Mouse (Mus musculus): ENCODE data around the gene Trio. TPM values are rescaled to one million over a fixed set of nuclear protein-coding genes. Genes with fewer than 3 reads are reported as not detected.

Gene Trio
- polyA plus RNA-seq, 1 experiment from 2014 or later, result 53.9 TPM

DNA sequence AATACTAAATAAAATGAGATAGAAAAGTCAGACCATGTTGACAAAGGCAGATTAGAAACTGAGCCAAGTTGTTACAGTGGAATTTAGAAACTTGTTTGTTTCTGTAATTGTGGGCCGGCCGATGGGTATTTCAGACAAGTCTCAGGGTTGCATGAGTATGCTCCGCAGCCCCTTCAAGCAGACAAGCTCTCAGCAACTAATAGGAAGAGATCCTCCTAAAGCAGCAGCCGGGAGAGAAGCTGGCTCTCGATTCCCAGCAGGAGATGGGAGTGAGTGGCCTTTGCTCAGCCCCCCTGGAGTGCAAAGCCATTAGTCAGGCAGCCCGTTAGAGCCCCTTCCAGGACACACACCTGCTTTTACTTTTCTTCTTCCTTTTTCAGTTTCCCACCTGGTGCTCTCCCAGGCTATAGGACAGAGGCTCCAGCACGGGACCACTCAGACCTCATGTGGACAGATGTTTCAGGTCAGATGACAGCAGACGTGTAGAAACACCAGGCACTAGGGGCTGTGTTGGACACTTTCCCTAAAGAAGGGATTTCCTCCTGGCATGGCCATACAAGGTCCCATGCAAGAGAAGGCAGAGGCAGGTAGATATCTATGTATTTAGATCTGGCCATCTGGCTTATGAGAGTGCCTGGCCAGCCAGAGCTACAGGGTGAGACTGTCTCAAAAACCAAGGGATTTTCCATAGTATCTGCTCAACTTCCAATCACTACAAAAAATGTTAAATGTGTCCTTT lies 26.9 kb downstream of the Trio start:
- Histone ChIP-seq H3K9me3 (ENCODE audit: control insufficient read depth, low read length) (no peaks in the 10 kb centered on the region), H3K9ac (0 out of 2 replicates have a peak overlapping the region, but pooled peaks have one; percentile 9), H3K27ac (no peak overlapping the region), H3K4me1 (replicated peaks; ENCODE audit: control insufficient read depth, insufficient read depth, low read length) (peaks cover 76% of the 10 kb centered on the region), H3K4me3 (replicated peaks; ENCODE audit: low read length) (no peak overlapping the region), H3K36me3 (replicated peaks; ENCODE audit: control insufficient read depth, insufficient read depth) (no peaks in the 10 kb centered on the region), H3K4me2 (replicated peaks) (no peak overlapping the region), H3K27me3 (ENCODE audit: control insufficient read depth, insufficient read depth, low read length) (no peaks in the 10 kb centered on the region)
- no peak for DNase-seq (ENCODE audit: low spot score)
- no peak for ATAC-seq (ENCODE audit: low FRiP score)
- WGBS, result 16% methylated on average over 8 of the region's 8 CpGs

DNA sequence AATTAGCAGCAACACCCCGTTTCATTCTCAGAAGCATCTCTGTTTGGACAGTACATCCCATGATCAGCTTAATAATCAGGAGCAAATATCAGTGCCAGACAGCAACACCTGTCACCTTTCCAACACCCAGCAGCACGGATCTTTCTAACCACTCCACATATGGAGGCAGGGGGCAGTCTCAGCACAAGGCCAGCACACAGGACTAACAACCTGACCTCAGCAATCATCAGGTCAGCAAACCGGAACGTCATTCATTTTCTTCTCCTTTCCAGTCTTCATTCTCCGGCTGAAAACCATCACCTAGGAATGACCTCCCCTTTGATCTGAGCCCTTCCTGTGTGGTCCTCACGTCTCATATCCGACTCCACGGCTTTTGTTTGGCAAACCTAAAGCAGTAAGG lies 27.7 kb downstream of the Trio start:
- 0 out of 2 replicates have a peak overlapping the region, but pooled peaks have one; percentile 9 for H3K9ac ChIP-seq
- H3K36me3 ChIP-seq (replicated peaks; ENCODE audit: control insufficient read depth, insufficient read depth), result no peaks in the 10 kb centered on the region
- no peak overlapping the region for H3K4me3 ChIP-seq (replicated peaks; ENCODE audit: low read length)
- 0 out of 2 replicates have a peak overlapping the region, but pooled peaks have one; percentile 20 for H3K4me2 ChIP-seq (replicated peaks)
- peaks cover 68% of the 10 kb centered on the region for H3K4me1 ChIP-seq (replicated peaks; ENCODE audit: control insufficient read depth, insufficient read depth, low read length)
- no peak for DNase-seq (ENCODE audit: low spot score)
- no peaks in the 10 kb centered on the region for H3K9me3 ChIP-seq (ENCODE audit: control insufficient read depth, low read length)
- H3K27me3 ChIP-seq (ENCODE audit: control insufficient read depth, insufficient read depth, low read length), result no peaks in the 10 kb centered on the region
- no peak overlapping the region for H3K27ac ChIP-seq
- no peak for ATAC-seq (ENCODE audit: low FRiP score)
- WGBS, result 5% methylated on average over 8 of the region's 8 CpGs

DNA sequence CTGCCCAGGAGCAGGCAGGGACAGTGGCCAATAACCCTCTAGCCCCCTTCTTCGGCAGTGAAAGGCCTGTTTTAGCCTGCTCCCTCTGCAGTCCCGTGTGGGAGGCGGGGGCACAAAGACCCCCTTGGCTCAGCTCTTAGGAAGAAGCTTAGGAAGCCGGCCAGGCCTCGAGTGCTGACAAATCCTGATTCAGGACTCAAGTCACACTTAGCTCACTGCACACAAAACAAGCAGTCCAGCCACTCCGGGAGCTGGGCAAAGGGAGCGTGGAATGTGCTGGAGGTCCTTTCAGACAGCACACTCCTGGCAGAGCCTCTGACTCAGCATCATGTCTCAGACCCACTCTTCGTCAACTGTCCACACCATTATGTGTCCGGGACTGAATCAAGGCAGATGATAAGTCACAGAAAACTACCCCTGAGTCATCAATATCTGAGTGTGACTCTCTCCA lies 28.2 kb downstream of the Trio start:
- 21% methylated on average over 9 of the region's 9 CpGs for WGBS
- Histone ChIP-seq H3K27me3 (ENCODE audit: control insufficient read depth, insufficient read depth, low read length) (no peaks in the 10 kb centered on the region), H3K36me3 (replicated peaks; ENCODE audit: control insufficient read depth, insufficient read depth) (no peaks in the 10 kb centered on the region), H3K27ac (no peak overlapping the region; the same call in 1 of the 2 replicates), H3K4me3 (replicated peaks; ENCODE audit: low read length) (no peak overlapping the region), H3K4me2 (replicated peaks) (0 out of 2 replicates have a peak overlapping the region, but pooled peaks have one; percentile 20), H3K9me3 (ENCODE audit: control insufficient read depth, low read length) (no peaks in the 10 kb centered on the region), H3K9ac (peak overlapping the region; percentile 3; the same call in 1 of the 2 replicates), H3K4me1 (replicated peaks; ENCODE audit: control insufficient read depth, insufficient read depth, low read length) (peaks cover 63% of the 10 kb centered on the region)
- DNase-seq (ENCODE audit: low spot score), result peak; percentile 61
- ATAC-seq (ENCODE audit: low FRiP score), result peak; percentile 80

- Histone ChIP-seq H3K27me3 (ENCODE audit: control insufficient read depth, insufficient read depth, low read length) (no peaks in the 10 kb centered on the region), H3K27ac (no peak overlapping the region), H3K9ac (no peak overlapping the region), H3K4me1 (replicated peaks; ENCODE audit: control insufficient read depth, insufficient read depth, low read length) (peaks cover 59% of the 10 kb centered on the region), H3K36me3 (replicated peaks; ENCODE audit: control insufficient read depth, insufficient read depth) (no peaks in the 10 kb centered on the region), H3K4me3 (replicated peaks; ENCODE audit: low read length) (no peak overlapping the region), H3K9me3 (ENCODE audit: control insufficient read depth, low read length) (no peaks in the 10 kb centered on the region), H3K4me2 (replicated peaks) (no peak overlapping the region)
- DNase-seq (ENCODE audit: low spot score) (no peak), ATAC-seq (ENCODE audit: low FRiP score) (no peak)
- 82% methylated on average over 4 of the region's 4 CpGs for WGBS
These were observed 28.9 kb downstream of the Trio start for GRCm38 (mm10) chr15:27996750-27997149.

GRCm38 (mm10) chr15:27995421-27995820 lies 30.2 kb downstream of the Trio start:
- Histone ChIP-seq H3K9ac (no peak overlapping the region), H3K4me1 (replicated peaks; ENCODE audit: control insufficient read depth, insufficient read depth, low read length) (peaks cover 58% of the 10 kb centered on the region), H3K4me2 (replicated peaks) (no peak overlapping the region), H3K27ac (no peak overlapping the region), H3K27me3 (ENCODE audit: control insufficient read depth, insufficient read depth, low read length) (no peaks in the 10 kb centered on the region), H3K9me3 (ENCODE audit: control insufficient read depth, low read length) (no peaks in the 10 kb centered on the region), H3K36me3 (replicated peaks; ENCODE audit: control insufficient read depth, insufficient read depth) (no peaks in the 10 kb centered on the region), H3K4me3 (replicated peaks; ENCODE audit: low read length) (no peak overlapping the region)
- no peak for DNase-seq (ENCODE audit: low spot score)
- no peak for ATAC-seq (ENCODE audit: low FRiP score)
- WGBS, result 17% methylated on average over 3 of the region's 3 CpGs

DNA sequence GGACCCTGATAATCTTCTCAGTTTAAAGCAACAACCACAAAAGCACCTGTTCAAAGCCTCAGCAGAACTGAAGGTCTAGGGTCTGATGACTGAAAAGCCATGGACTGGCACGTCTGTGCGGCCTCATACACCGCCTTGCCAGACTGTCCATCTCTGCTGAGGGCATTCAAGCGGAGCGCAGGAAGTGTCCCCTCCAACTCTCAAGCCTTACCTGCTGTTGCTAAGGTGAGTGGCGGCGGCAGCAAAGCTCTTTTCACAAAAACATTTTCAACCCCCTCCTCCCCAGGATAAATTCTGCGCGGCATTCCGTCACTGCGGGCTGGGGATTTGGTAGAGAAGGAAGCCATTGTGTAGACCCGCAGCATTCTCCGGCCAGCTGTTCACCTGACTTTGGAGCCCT lies 30.8 kb downstream of the Trio start:
- Histone ChIP-seq H3K27me3 (ENCODE audit: control insufficient read depth, insufficient read depth, low read length) (no peaks in the 10 kb centered on the region), H3K9ac (no peak overlapping the region), H3K4me3 (replicated peaks; ENCODE audit: low read length) (no peak overlapping the region), H3K27ac (no peak overlapping the region), H3K36me3 (replicated peaks; ENCODE audit: control insufficient read depth, insufficient read depth) (no peaks in the 10 kb centered on the region), H3K9me3 (ENCODE audit: control insufficient read depth, low read length) (no peaks in the 10 kb centered on the region), H3K4me1 (replicated peaks; ENCODE audit: control insufficient read depth, insufficient read depth, low read length) (peaks cover 58% of the 10 kb centered on the region), H3K4me2 (replicated peaks) (no peak overlapping the region)
- DNase-seq (ENCODE audit: low spot score) (no peak), ATAC-seq (ENCODE audit: low FRiP score) (no peak)
- 37% methylated on average over 13 of the region's 13 CpGs for WGBS

DNA sequence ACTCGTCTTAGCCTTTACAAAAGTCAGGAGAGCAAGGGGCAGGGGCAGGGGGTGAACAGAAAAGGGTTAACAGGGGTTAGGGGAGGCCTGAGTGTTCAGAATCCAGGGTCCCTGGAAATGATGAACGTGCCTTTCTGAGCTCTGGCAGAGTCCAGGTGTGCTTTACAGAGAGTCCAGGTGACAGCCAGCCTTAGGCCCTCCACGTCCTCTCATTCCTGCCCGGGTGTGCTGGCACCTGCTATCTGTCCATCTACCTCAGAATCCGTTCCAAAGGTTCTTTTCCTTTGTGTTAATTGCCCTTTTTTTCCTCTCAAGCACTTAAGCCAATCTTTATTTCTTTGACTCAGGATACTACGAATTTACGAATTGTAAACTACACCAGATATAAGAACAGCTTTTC lies 32.1 kb downstream of the Trio start:
- Histone ChIP-seq H3K9me3 (ENCODE audit: control insufficient read depth, low read length) (no peaks in the 10 kb centered on the region), H3K27me3 (ENCODE audit: control insufficient read depth, insufficient read depth, low read length) (no peaks in the 10 kb centered on the region), H3K4me3 (replicated peaks; ENCODE audit: low read length) (no peak overlapping the region), H3K4me1 (replicated peaks; ENCODE audit: control insufficient read depth, insufficient read depth, low read length) (peaks cover 51% of the 10 kb centered on the region), H3K9ac (no peak overlapping the region), H3K4me2 (replicated peaks) (no peak overlapping the region), H3K27ac (no peak overlapping the region), H3K36me3 (replicated peaks; ENCODE audit: control insufficient read depth, insufficient read depth) (no peaks in the 10 kb centered on the region)
- 68% methylated on average over 7 of the region's 7 CpGs for WGBS
- ATAC-seq (ENCODE audit: low FRiP score) (no peak), DNase-seq (ENCODE audit: low spot score) (no peak)

DNA sequence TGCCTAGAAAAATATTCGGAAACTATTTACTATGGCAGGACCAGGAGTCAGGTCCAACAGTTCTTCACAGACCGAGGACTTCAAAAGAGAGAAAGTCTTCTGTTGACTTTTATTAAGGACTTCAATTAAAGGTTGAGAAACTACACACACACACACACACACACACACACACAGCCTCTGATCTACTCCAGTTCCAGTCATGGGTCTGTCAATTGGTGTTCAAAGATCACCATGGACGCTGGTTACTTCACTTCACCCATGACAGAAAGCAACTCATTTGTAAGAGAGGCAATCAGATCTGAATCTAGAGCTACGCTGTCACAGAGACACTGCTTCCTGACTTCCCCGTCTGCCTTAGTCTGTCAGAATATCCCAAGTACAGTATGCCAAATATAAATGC lies 33.1 kb downstream of the Trio start:
- peaks cover 42% of the 10 kb centered on the region for H3K4me1 ChIP-seq (replicated peaks; ENCODE audit: control insufficient read depth, insufficient read depth, low read length)
- no peak for ATAC-seq (ENCODE audit: low FRiP score)
- WGBS, result 69% methylated on average over 5 of the region's 5 CpGs

DNA sequence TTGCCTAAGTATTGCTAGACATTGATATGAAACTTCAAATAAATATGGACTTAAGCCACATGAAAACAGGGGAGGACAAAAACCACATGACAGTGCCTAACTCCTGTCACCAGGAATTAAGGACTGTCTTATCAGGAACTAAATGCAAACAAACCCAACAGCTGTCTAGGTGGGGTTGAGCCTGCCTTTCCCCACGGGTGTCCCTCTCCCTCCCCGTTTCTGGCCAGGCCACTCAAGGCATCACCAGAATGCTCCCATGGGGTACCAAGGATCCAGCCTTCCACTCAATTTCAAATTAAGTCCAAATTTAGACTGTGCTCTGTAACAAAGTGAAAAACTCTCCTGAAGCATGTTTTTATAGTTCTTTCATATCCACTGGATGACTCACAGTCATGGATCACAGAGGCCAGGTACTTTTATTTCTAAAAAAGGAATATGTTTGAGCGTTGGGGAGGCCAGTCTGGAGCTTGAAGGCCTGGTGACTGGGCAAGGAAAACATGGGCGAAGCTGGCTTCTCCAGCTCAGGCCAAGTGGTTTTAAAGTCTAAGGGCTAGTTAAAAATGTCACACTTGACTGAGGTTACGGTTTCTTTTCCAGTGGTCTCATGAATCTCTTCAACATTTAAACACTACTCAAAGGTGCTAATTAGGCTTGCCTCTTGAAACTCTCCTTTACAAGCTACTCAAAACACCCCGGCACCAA lies 33.6 kb downstream of the Trio start:
- no peak for ATAC-seq (ENCODE audit: low FRiP score)
- 78% methylated on average over 6 of the region's 6 CpGs for WGBS
- Histone ChIP-seq H3K27me3 (ENCODE audit: control insufficient read depth, insufficient read depth, low read length) (no peaks in the 10 kb centered on the region), H3K36me3 (replicated peaks; ENCODE audit: control insufficient read depth, insufficient read depth) (no peaks in the 10 kb centered on the region), H3K4me2 (replicated peaks) (no peak overlapping the region), H3K27ac (no peak overlapping the region), H3K4me3 (replicated peaks; ENCODE audit: low read length) (no peak overlapping the region), H3K9me3 (ENCODE audit: control insufficient read depth, low read length) (no peaks in the 10 kb centered on the region), H3K9ac (no peak overlapping the region), H3K4me1 (replicated peaks; ENCODE audit: control insufficient read depth, insufficient read depth, low read length) (peaks cover 39% of the 10 kb centered on the region)
- no peak for DNase-seq (ENCODE audit: low spot score)

More for the DNA sequence above, 33.1 kb downstream of the Trio start:
- H3K4me2 ChIP-seq (replicated peaks), result no peak overlapping the region
- H3K27ac ChIP-seq, result no peak overlapping the region
- H3K9me3 ChIP-seq (ENCODE audit: control insufficient read depth, low read length), result no peaks in the 10 kb centered on the region
- no peak overlapping the region for H3K9ac ChIP-seq
- no peaks in the 10 kb centered on the region for H3K27me3 ChIP-seq (ENCODE audit: control insufficient read depth, insufficient read depth, low read length)
- no peaks in the 10 kb centered on the region for H3K36me3 ChIP-seq (replicated peaks; ENCODE audit: control insufficient read depth, insufficient read depth)
- H3K4me3 ChIP-seq (replicated peaks; ENCODE audit: low read length), result no peak overlapping the region
- no peak for DNase-seq (ENCODE audit: low spot score)
